Mouse (Mus musculus) common myeloid progenitor, adult 5-6 weeks (primary cell): ENCODE data around the gene Gm43951. TPM values are rescaled to one million over a fixed set of nuclear protein-coding genes. Genes with fewer than 3 reads are reported as not detected.
"Not testable (repeated sequence)": the region's sequence is repeated elsewhere in the genome, so short reads cannot be mapped to it uniquely, and the experiment has no call there.

Experiments
- ATAC-seq: replicated peaks from 2 replicates; pipeline ENCODE4 v1.8.0; 2016; ENCODE audit warnings: low read depth, mild to moderate bottlenecking, moderate TSS enrichment, inconsistent platforms; ENCODE audit not compliant: poor library complexity, severe bottlenecking
- total RNA-seq: library from RNA; stranded (forward); fragments of 200-1000, 187-1606 nt; gene quantifications from 2 replicates; pipeline ENCODE4 v1.2.3, GENCODE M21; 2017

Gene Gm43951
- total RNA-seq, 1 experiment from 2014 or later, result 0.46 TPM

GRCm38 (mm10) chr11:72205256-72205655 is 1.4 kb downstream of the Gm43951 start:
- no peak for ATAC-seq

- ATAC-seq, result no peak
Measured at GRCm38 (mm10) chr11:72203440-72203839, 3.2 kb downstream of the Gm43951 start.

- ATAC-seq, result no peak
Measured at GRCm38 (mm10) chr11:72196506-72196905, 10.1 kb downstream of the Gm43951 start.

GRCm38 (mm10) chr11:72194259-72194658 is 12.4 kb downstream of the Gm43951 start:
- no peak for ATAC-seq

- ATAC-seq, result no peak
Measured at GRCm38 (mm10) chr11:72190857-72191256, 15.8 kb downstream of the Gm43951 start.

GRCm38 (mm10) chr11:72184252-72184651 is 22.4 kb downstream of the Gm43951 start:
- no peak for ATAC-seq

GRCm38 (mm10) chr11:72181136-72181535 is 25.5 kb downstream of the Gm43951 start:
- no peak for ATAC-seq

GRCm38 (mm10) chr11:72180556-72180955 is 26.1 kb downstream of the Gm43951 start:
- no peak for ATAC-seq

GRCm38 (mm10) chr11:72176553-72176952 is 30.1 kb downstream of the Gm43951 start:
- ATAC-seq, result no peak

- ATAC-seq, result no peak
Measured at GRCm38 (mm10) chr11:72175966-72176365, 30.7 kb downstream of the Gm43951 start.

GRCm38 (mm10) chr11:72174721-72175120 is 31.9 kb downstream of the Gm43951 start:
- ATAC-seq, result no peak

GRCm38 (mm10) chr11:72173506-72173905 is 33.1 kb downstream of the Gm43951 start:
- no peak for ATAC-seq

- ATAC-seq, result not testable (repeated sequence)
Measured at GRCm38 (mm10) chr11:72171906-72172305, 34.7 kb downstream of the Gm43951 start.

- ATAC-seq, result no peak
Measured at GRCm38 (mm10) chr11:72169871-72170270, 36.8 kb downstream of the Gm43951 start.

GRCm38 (mm10) chr11:72163198-72163597 is 43.4 kb downstream of the Gm43951 start:
- ATAC-seq, result no peak

- no peak for ATAC-seq
Measured at GRCm38 (mm10) chr11:72156624-72157023, 50.0 kb downstream of the Gm43951 start.

GRCm38 (mm10) chr11:72155981-72156428 is 50.6 kb downstream of the Gm43951 start:
- ATAC-seq, result no peak

- no peak for ATAC-seq
Measured at GRCm38 (mm10) chr11:72155186-72155980, 51.3 kb downstream of the Gm43951 start.
